Mouse (Mus musculus): Measurements from ENCODE around the gene Nrg3. TPM values are rescaled to one million over a fixed set of nuclear protein-coding genes. Genes with fewer than 3 reads are reported as not detected.

Nrg3 gene
- polyA plus RNA-seq, 1 experiment: 0.05 TPM

- no peak for DNase-seq (ENCODE audit: low read depth, low spot score)
These were observed 458.8 kb downstream of the Nrg3 start for GRCm38 (mm10) chr14:39014126-39014525.

- WGBS: 75% methylated on average over 3 of the region's 3 CpGs
- DNase-seq (ENCODE audit: low read depth, low spot score): no peak
These were observed 475.0 kb downstream of the Nrg3 start for GRCm38 (mm10) chr14:38997843-38998242.

- WGBS: 90% methylated on average over 1 of the region's 1 CpGs
- DNase-seq (ENCODE audit: low read depth, low spot score): no peak
These were observed 480.4 kb downstream of the Nrg3 start for GRCm38 (mm10) chr14:38992574-38992866.

- WGBS: 70% methylated on average over 7 of the region's 7 CpGs
- no peak for DNase-seq (ENCODE audit: low read depth, low spot score)
These were observed 480.9 kb downstream of the Nrg3 start for GRCm38 (mm10) chr14:38991847-38992573.

GRCm38 (mm10) chr14:38959367-38959766, 513.5 kb downstream of the Nrg3 start:
- 60% methylated on average over 7 of the region's 7 CpGs for WGBS
- DNase-seq (ENCODE audit: low read depth, low spot score): no peak

GRCm38 (mm10) chr14:38937481-38937880, 535.4 kb downstream of the Nrg3 start:
- 68% methylated on average over 1 of the region's 1 CpGs for WGBS
- DNase-seq (ENCODE audit: low read depth, low spot score): no peak

- WGBS: 60% methylated on average over 2 of the region's 2 CpGs
- DNase-seq (ENCODE audit: low read depth, low spot score): no peak
These were observed 536.3 kb downstream of the Nrg3 start for GRCm38 (mm10) chr14:38936483-38937054.

GRCm38 (mm10) chr14:38923652-38924051, 549.2 kb downstream of the Nrg3 start:
- DNase-seq (ENCODE audit: low read depth, low spot score): no peak
- WGBS: 79% methylated on average over 1 of the region's 1 CpGs

GRCm38 (mm10) chr14:38920800-38921199, 552.1 kb downstream of the Nrg3 start:
- no peak for DNase-seq (ENCODE audit: low read depth, low spot score)
- WGBS: 61% methylated on average over 2 of the region's 2 CpGs

GRCm38 (mm10) chr14:38870591-38870990, 602.3 kb downstream of the Nrg3 start:
- WGBS: 47% methylated on average over 2 of the region's 2 CpGs
- DNase-seq (ENCODE audit: low read depth, low spot score): no peak

- DNase-seq (ENCODE audit: low read depth, low spot score): no peak
- 92% methylated on average over 1 of the region's 1 CpGs for WGBS
These were observed 625.3 kb downstream of the Nrg3 start for GRCm38 (mm10) chr14:38847566-38847965.

GRCm38 (mm10) chr14:38847091-38847490, 625.8 kb downstream of the Nrg3 start:
- WGBS: 59% methylated on average over 1 of the region's 1 CpGs
- no peak for DNase-seq (ENCODE audit: low read depth, low spot score)

- no peak for DNase-seq (ENCODE audit: low read depth, low spot score)
- 79% methylated on average over 4 of the region's 4 CpGs for WGBS
These were observed 637.9 kb downstream of the Nrg3 start for GRCm38 (mm10) chr14:38835006-38835405.

- DNase-seq (ENCODE audit: low read depth, low spot score): no peak
- WGBS: 57% methylated on average over 1 of the region's 1 CpGs
These were observed 648.0 kb downstream of the Nrg3 start for GRCm38 (mm10) chr14:38824891-38825290.

GRCm38 (mm10) chr14:38797027-38797426, 675.9 kb downstream of the Nrg3 start:
- DNase-seq (ENCODE audit: low read depth, low spot score): no peak
- WGBS: 77% methylated on average over 3 of the region's 3 CpGs

- 70% methylated on average over 5 of the region's 5 CpGs for WGBS
- no peak for DNase-seq (ENCODE audit: low read depth, low spot score)
These were observed 697.4 kb downstream of the Nrg3 start for GRCm38 (mm10) chr14:38775291-38776116.

GRCm38 (mm10) chr14:38774811-38775210, 698.1 kb downstream of the Nrg3 start:
- no peak for DNase-seq (ENCODE audit: low read depth, low spot score)
- WGBS: 60% methylated on average over 1 of the region's 1 CpGs

GRCm38 (mm10) chr14:38730465-38730864, 742.4 kb downstream of the Nrg3 start:
- DNase-seq (ENCODE audit: low read depth, low spot score): no peak

GRCm38 (mm10) chr14:38703894-38704293, 769.0 kb downstream of the Nrg3 start:
- 50% methylated on average over 4 of the region's 4 CpGs for WGBS
- DNase-seq (ENCODE audit: low read depth, low spot score): no peak

GRCm38 (mm10) chr14:38702596-38703393, 770.1 kb downstream of the Nrg3 start:
- 68% methylated on average over 9 of the region's 9 CpGs for WGBS
- DNase-seq (ENCODE audit: low read depth, low spot score): no peak

Measured in large intestine, adult 2 months (tissue).